Mouse (Mus musculus) lung, postnatal 0 days (tissue): Measurements from ENCODE around the gene Ganc.

Experiments used
- CTCF ChIP-seq: IDR thresholded peaks from 2 replicates; pipeline ENCODE4 v1.5.1; 2016; ENCODE audit warnings: antibody characterized with exemption, mild to moderate bottlenecking
- EP300 ChIP-seq: IDR thresholded peaks from 2 replicates; pipeline ENCODE4 v1.6.1; 2016; ENCODE audit warnings: antibody characterized with exemption, mild to moderate bottlenecking, control low read depth

- TF ChIP-seq CTCF: no peak
- no peak for TF ChIP-seq EP300
These were observed 17.4 kb upstream of the Ganc start for GRCm38 (mm10) chr2:120386264-120386663.
